Mouse (Mus musculus): ENCODE results near the gene Gm527. TPM values are rescaled to one million over a fixed set of nuclear protein-coding genes. Genes with fewer than 3 reads are reported as not detected.

The Gm527 gene
- polyA plus RNA-seq, 1 experiment, result 0.34 TPM

DNA sequence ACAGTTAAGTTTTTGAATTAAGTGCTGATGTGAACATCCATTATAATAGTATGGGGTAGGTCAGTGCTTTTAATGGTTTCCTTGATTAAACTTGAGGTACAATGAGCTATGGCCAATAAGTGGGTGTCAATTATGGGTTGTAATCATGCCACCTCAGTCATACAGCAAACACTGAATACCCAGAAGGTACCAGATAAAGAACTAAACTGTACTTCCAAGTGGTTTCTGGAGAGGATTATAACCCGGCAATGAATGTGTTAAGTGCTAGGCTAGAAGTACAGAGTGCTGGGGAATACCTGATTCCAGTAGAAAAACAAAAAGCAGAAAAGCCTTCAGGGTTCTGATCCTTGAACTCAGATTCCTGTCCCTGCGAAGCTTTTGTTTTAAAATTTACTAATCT lies 50.4 kb downstream of the Gm527 start:
- no peak overlapping the region for H3K4me3 ChIP-seq (ENCODE audit: low read depth, low read length)
- H3K27ac ChIP-seq (ENCODE audit: insufficient read depth, low read depth, low read length), result no peak overlapping the region
- no peak for TF ChIP-seq CTCF (IDR thresholded peaks at IDR 0.05; ENCODE audit: extremely low read depth, insufficient read length, insufficient replicate concordance, low read depth, low read length)
- no peak for TF ChIP-seq POLR2A (IDR thresholded peaks at IDR 0.05; ENCODE audit: low read depth, low read length)
- peaks cover 2% of the 10 kb centered on the region for H3K4me1 ChIP-seq (ENCODE audit: control insufficient read depth, insufficient read depth, insufficient read length, low read length)
- H3K36me3 ChIP-seq (ENCODE audit: control insufficient read depth, insufficient read depth, low read length), result 0 out of 2 replicates have a peak, but pooled peaks cover 3% of the 10 kb centered on the region
- H3K27me3 ChIP-seq (ENCODE audit: control insufficient read depth, insufficient read depth, low read length), result no peaks in the 10 kb centered on the region
- 7% methylated on average over 2 of the region's 2 CpGs for WGBS

DNA sequence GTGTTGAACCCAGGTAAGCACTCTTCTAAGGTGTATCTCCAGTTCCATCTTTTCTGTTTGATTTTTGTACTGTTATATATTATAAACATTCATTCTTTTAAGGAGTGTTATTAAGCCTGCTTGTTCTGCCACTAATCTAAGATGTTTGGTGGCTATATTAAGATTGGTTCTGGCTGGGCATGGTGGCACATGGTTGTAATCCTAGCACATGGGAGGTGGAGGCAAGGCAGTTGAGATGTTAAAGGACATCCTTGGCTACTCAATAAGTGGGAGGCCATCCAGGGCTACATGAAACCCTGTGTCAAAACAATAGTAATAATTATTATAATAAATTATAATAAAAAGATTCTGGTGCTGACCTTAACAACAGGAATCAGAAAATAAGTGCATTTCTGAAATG lies 53.7 kb downstream of the Gm527 start:
- Histone ChIP-seq H3K27me3 (ENCODE audit: control insufficient read depth, insufficient read depth, low read length) (no peaks in the 10 kb centered on the region), H3K36me3 (ENCODE audit: control insufficient read depth, insufficient read depth, low read length) (0 out of 2 replicates have a peak, but pooled peaks cover 3% of the 10 kb centered on the region), H3K27ac (ENCODE audit: insufficient read depth, low read depth, low read length) (no peak overlapping the region), H3K4me1 (ENCODE audit: control insufficient read depth, insufficient read depth, insufficient read length, low read length) (no peaks in the 10 kb centered on the region; the same call in none of the 2 replicates), H3K4me3 (ENCODE audit: low read depth, low read length) (no peak overlapping the region)
- no peak for TF ChIP-seq CTCF (IDR thresholded peaks at IDR 0.05; ENCODE audit: extremely low read depth, insufficient read length, insufficient replicate concordance, low read depth, low read length)
- no peak for TF ChIP-seq POLR2A (IDR thresholded peaks at IDR 0.05; ENCODE audit: low read depth, low read length)

DNA sequence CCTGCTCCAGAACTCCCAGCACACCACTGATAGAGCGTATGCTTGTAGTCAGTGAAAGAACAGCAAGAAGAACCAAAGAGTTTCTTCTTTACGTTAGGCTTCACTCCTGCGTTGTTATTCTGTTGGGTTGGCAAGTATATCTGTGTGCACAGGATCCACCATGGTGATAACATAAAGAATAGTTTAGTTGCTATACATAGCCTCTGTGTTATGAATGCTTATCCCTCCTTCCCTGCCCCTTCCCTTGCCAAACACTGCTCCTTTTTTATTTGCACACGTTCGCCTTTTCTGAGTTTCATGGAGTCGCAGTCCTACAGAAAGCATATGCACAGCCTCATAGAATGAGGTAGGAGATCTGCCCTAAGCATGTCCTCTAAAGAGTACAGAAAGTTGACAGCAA lies 54.4 kb downstream of the Gm527 start:
- 0 out of 2 replicates have a peak, but pooled peaks cover 3% of the 10 kb centered on the region for H3K36me3 ChIP-seq (ENCODE audit: control insufficient read depth, insufficient read depth, low read length)
- TF ChIP-seq POLR2A (IDR thresholded peaks at IDR 0.05; ENCODE audit: low read depth, low read length) (no peak), CTCF (IDR thresholded peaks at IDR 0.05; ENCODE audit: extremely low read depth, insufficient read length, insufficient replicate concordance, low read depth, low read length) (no peak)
- no peak overlapping the region for H3K27ac ChIP-seq (ENCODE audit: insufficient read depth, low read depth, low read length)
- no peak overlapping the region for H3K4me3 ChIP-seq (ENCODE audit: low read depth, low read length)
- H3K4me1 ChIP-seq (ENCODE audit: control insufficient read depth, insufficient read depth, insufficient read length, low read length), result no peaks in the 10 kb centered on the region; the same call in none of the 2 replicates
- 65% methylated on average over 6 of the region's 6 CpGs for WGBS
- no peaks in the 10 kb centered on the region for H3K27me3 ChIP-seq (ENCODE audit: control insufficient read depth, insufficient read depth, low read length)

Other genes starting within 250 kb of the Gm527 start
- 0.27 and 0.62 TPM in 2 replicates for gene Klhl28, start 47.6 kb downstream of the Gm527 start, polyA plus RNA-seq (2012; rRNA removed)
- gene Togaram1, start 47.9 kb downstream of the Gm527 start, polyA plus RNA-seq (2012; rRNA removed), result 0.79 and 1.1 TPM in 2 replicates
- gene Prpf39, start 118.4 kb downstream of the Gm527 start, polyA plus RNA-seq (2012; rRNA removed), result 1.1 and 2.2 TPM in 2 replicates
- gene Fkbp3, start 156.1 kb downstream of the Gm527 start, polyA plus RNA-seq (2012; rRNA removed), result 0.79 and 4.3 TPM in 2 replicates
- 0.80 and 0.94 TPM in 2 replicates for gene Fancm, start 157.7 kb downstream of the Gm527 start, polyA plus RNA-seq (2012; rRNA removed)